Mouse (Mus musculus): Measurements from ENCODE around the gene Fam83c.

- no peak for TF ChIP-seq CTCF (IDR thresholded peaks at IDR 0.05; ENCODE audit: extremely low read depth, insufficient read length, insufficient replicate concordance, low read depth, low read length)
- no peak for TF ChIP-seq POLR2A (IDR thresholded peaks at IDR 0.05; ENCODE audit: low read depth, low read length)
Measured at GRCm38 (mm10) chr2:155878964-155879876, 44.6 kb upstream of the Fam83c start.
